Mouse (Mus musculus) intestine, postnatal 0 days (tissue): ENCODE measurements at regions not wholly inside any gene's neighbourhood (a gene's known extent, or its start where the extent isn't known, plus 50 kb on each side); places are given as distances from the start of the nearest gene placed in this dataset.

Experiments used
- ATAC-seq: fragments of 200-750 bp; cut with Nextera tagmentation; 2 replicates; pipeline ENCODE4 v1.8.0; 2017; ENCODE audit warnings: mild to moderate bottlenecking, moderate TSS enrichment, moderate library complexity
- H3K27ac ChIP-seq: fragments of 300-500 bp; sonication (generic); 2 replicates; pipeline ENCODE4 v1.5.1; 2014; ENCODE audit warnings: mild to moderate bottlenecking, low read depth, low read length, moderate library complexity
- H3K27me3 ChIP-seq: fragments of 300-500 bp; sonication (generic); replicated peaks from 2 replicates; pipeline ENCODE4 v1.6.1; 2014; ENCODE audit warnings: low read length, mixed read lengths; ENCODE audit not compliant: control insufficient read depth, insufficient read depth
- H3K36me3 ChIP-seq: fragments of 300-500 bp; sonication (generic); 2 replicates; pipeline ENCODE4 v1.6.1; 2014; ENCODE audit warnings: mild to moderate bottlenecking, moderate library complexity; ENCODE audit not compliant: control insufficient read depth, insufficient read depth
- H3K4me1 ChIP-seq: fragments of 300-500 bp; sonication (generic); replicated peaks from 2 replicates; pipeline ENCODE4 v1.6.1; 2014; ENCODE audit warnings: antibody characterized with exemption, low read length, mixed read lengths; ENCODE audit not compliant: control insufficient read depth, insufficient read depth
- H3K4me2 ChIP-seq: fragments of 300-500 bp; sonication (generic); replicated peaks from 2 replicates; pipeline ENCODE4 v1.6.1; 2014; ENCODE audit warnings: low read depth, mild to moderate bottlenecking, moderate library complexity
- H3K4me3 ChIP-seq: fragments of 300-500 bp; sonication (generic); 2 replicates; pipeline ENCODE4 v1.5.1; 2014; ENCODE audit warnings: low read depth, low read length
- H3K9ac ChIP-seq: fragments of 300-500 bp; sonication (generic); 2 replicates; pipeline ENCODE4 v1.6.1; 2014; ENCODE audit warnings: mild to moderate bottlenecking, low read depth, low read length
- H3K9me3 ChIP-seq: fragments of 300-500 bp; sonication (generic); 2 replicates; pipeline ENCODE4 v1.6.1; 2016; ENCODE audit warnings: mixed run types; ENCODE audit not compliant: control insufficient read depth
- CTCF ChIP-seq: sonication (generic); IDR thresholded peaks from 2 replicates; pipeline ENCODE4 v1.5.1; 2016; ENCODE audit warnings: low read depth, mild to moderate bottlenecking, control low read depth, antibody characterized with exemption, moderate library complexity
- WGBS: fragments of 180-500 bp; shearing (Covaris S2); extraction: QIAGEN DNeasy Blood & Tissue Kit; methylation state at CpG from one replicate; pipeline ENCODE4 v1.1.7; 2014; 5-methylcytosine and 5-hydroxymethylcytosine counted together

- Histone ChIP-seq H3K4me1 (no peaks in the 10 kb centered on the region), H3K36me3 (no peaks in the 10 kb centered on the region), H3K4me3 (no peak overlapping the region), H3K27me3 (no peaks in the 10 kb centered on the region), H3K27ac (no peak overlapping the region), H3K9ac (no peak overlapping the region), H3K4me2 (no peak overlapping the region), H3K9me3 (no peaks in the 10 kb centered on the region)
- TF ChIP-seq CTCF, result no peak
- 71% methylated on average over 2 of the region's 2 CpGs for WGBS
- ATAC-seq, result no peak
Measured at GRCm38 (mm10) chr6:103366782-103367491, 143.4 kb upstream of the Chl1 start.

GRCm38 (mm10) chr6:103374956-103375355 is 135.4 kb upstream of the Chl1 start:
- Histone ChIP-seq H3K9ac (no peak overlapping the region), H3K4me3 (no peak overlapping the region), H3K27ac (no peak overlapping the region), H3K36me3 (no peaks in the 10 kb centered on the region), H3K4me1 (no peaks in the 10 kb centered on the region), H3K9me3 (no peaks in the 10 kb centered on the region), H3K4me2 (no peak overlapping the region), H3K27me3 (no peaks in the 10 kb centered on the region)
- ATAC-seq, result no peak
- WGBS, result 83% methylated on average over 7 of the region's 7 CpGs
- TF ChIP-seq CTCF, result no peak

GRCm38 (mm10) chr6:103377277-103377676 is 133.1 kb upstream of the Chl1 start:
- TF ChIP-seq CTCF, result no peak
- H3K27me3 ChIP-seq, result no peaks in the 10 kb centered on the region
- ATAC-seq, result no peak
- no peak overlapping the region for H3K4me2 ChIP-seq
- no peak overlapping the region for H3K9ac ChIP-seq
- H3K27ac ChIP-seq, result no peak overlapping the region
- H3K4me1 ChIP-seq, result no peaks in the 10 kb centered on the region
- H3K36me3 ChIP-seq, result no peaks in the 10 kb centered on the region
- H3K4me3 ChIP-seq, result no peak overlapping the region
- WGBS, result 73% methylated on average over 1 of the region's 1 CpGs
- H3K9me3 ChIP-seq, result no peaks in the 10 kb centered on the region

GRCm38 (mm10) chr6:103378047-103378446 is 132.3 kb upstream of the Chl1 start:
- no peak overlapping the region for H3K4me3 ChIP-seq
- no peaks in the 10 kb centered on the region for H3K4me1 ChIP-seq
- no peaks in the 10 kb centered on the region for H3K9me3 ChIP-seq
- no peak for TF ChIP-seq CTCF
- no peak overlapping the region for H3K4me2 ChIP-seq
- no peak overlapping the region for H3K9ac ChIP-seq
- H3K27ac ChIP-seq, result no peak overlapping the region
- ATAC-seq, result no peak
- H3K27me3 ChIP-seq, result no peaks in the 10 kb centered on the region
- H3K36me3 ChIP-seq, result no peaks in the 10 kb centered on the region

- Histone ChIP-seq H3K9ac (no peak overlapping the region), H3K4me3 (no peak overlapping the region), H3K4me1 (no peaks in the 10 kb centered on the region), H3K27ac (no peak overlapping the region), H3K27me3 (no peaks in the 10 kb centered on the region), H3K4me2 (no peak overlapping the region), H3K36me3 (no peaks in the 10 kb centered on the region), H3K9me3 (no peaks in the 10 kb centered on the region)
- TF ChIP-seq CTCF, result no peak
- ATAC-seq, result no peak
- 62% methylated on average over 1 of the region's 1 CpGs for WGBS
Measured at GRCm38 (mm10) chr6:103381030-103381429, 129.4 kb upstream of the Chl1 start.

- WGBS, result 77% methylated on average over 2 of the region's 2 CpGs
Measured at GRCm38 (mm10) chr6:103381930-103382329, 128.5 kb upstream of the Chl1 start.

GRCm38 (mm10) chr6:103386591-103386990 is 123.8 kb upstream of the Chl1 start:
- 86% methylated on average over 4 of the region's 4 CpGs for WGBS
- Histone ChIP-seq H3K27me3 (no peaks in the 10 kb centered on the region), H3K4me3 (no peak overlapping the region), H3K27ac (no peak overlapping the region), H3K4me1 (no peaks in the 10 kb centered on the region), H3K36me3 (no peaks in the 10 kb centered on the region), H3K9me3 (no peaks in the 10 kb centered on the region), H3K9ac (no peak overlapping the region), H3K4me2 (no peak overlapping the region)
- TF ChIP-seq CTCF, result no peak
- no peak for ATAC-seq

More at GRCm38 (mm10) chr6:103381930-103382329, 128.5 kb upstream of the Chl1 start:
- no peak for ATAC-seq
- no peaks in the 10 kb centered on the region for H3K27me3 ChIP-seq
- no peaks in the 10 kb centered on the region for H3K9me3 ChIP-seq
- H3K4me1 ChIP-seq, result no peaks in the 10 kb centered on the region
- TF ChIP-seq CTCF, result no peak
- no peak overlapping the region for H3K9ac ChIP-seq
- no peak overlapping the region for H3K27ac ChIP-seq
- H3K4me3 ChIP-seq, result no peak overlapping the region
- H3K4me2 ChIP-seq, result no peak overlapping the region
- H3K36me3 ChIP-seq, result no peaks in the 10 kb centered on the region
